Mouse (Mus musculus) spleen, adult 2 months (tissue): ENCODE measurements around the gene Myof. TPM values are rescaled to one million over a fixed set of nuclear protein-coding genes. Genes with fewer than 3 reads are reported as not detected.

Source experiments
- DNase-seq, 2 experiments: peaks; one replicate each; pipeline versions ENCODE4 v3.0.0 to v3.0.0-alpha.2; 2012 to 2021; ENCODE audit warnings: low spot score in 2 of 2, low read depth in 1 of 2
- H3K27ac ChIP-seq: fragments of 200-500 bp; 2 replicates; pipeline ENCODE4 v1.5.1; 2012; ENCODE audit warnings: low read length, inconsistent platforms; ENCODE audit not compliant: insufficient read depth
- H3K27me3 ChIP-seq: fragments of 200-500 bp; 2 replicates; pipeline ENCODE4 v1.6.1; 2012; ENCODE audit warnings: mild to moderate bottlenecking, moderate library complexity, low read length, inconsistent platforms; ENCODE audit not compliant: control insufficient read depth, insufficient read depth
- H3K36me3 ChIP-seq: fragments of 200-500 bp; 2 replicates; pipeline ENCODE4 v1.6.1; 2012; ENCODE audit warnings: mild to moderate bottlenecking, low read length, inconsistent platforms; ENCODE audit not compliant: control insufficient read depth, insufficient read depth
- H3K4me1 ChIP-seq: fragments of 200-500 bp; 2 replicates; pipeline ENCODE4 v1.6.1; 2011; ENCODE audit warnings: inconsistent platforms; ENCODE audit not compliant: control insufficient read depth, insufficient read depth, insufficient read length
- H3K4me3 ChIP-seq: fragments of 200-500 bp; 2 replicates; pipeline ENCODE4 v1.5.1; 2011; ENCODE audit warnings: mild to moderate bottlenecking, inconsistent platforms; ENCODE audit not compliant: insufficient read depth, insufficient read length; ENCODE audit errors: extremely low read depth
- CTCF ChIP-seq: fragments of 200-500 bp; IDR thresholded peaks from 2 replicates; pipeline ENCODE4 v1.5.1; 2011; ENCODE audit warnings: mild to moderate bottlenecking, inconsistent platforms; ENCODE audit not compliant: insufficient read depth, insufficient read length, insufficient replicate concordance; ENCODE audit errors: extremely low read depth
- POLR2A ChIP-seq: fragments of 200-500 bp; IDR thresholded peaks from 2 replicates; pipeline ENCODE4 v1.6.1; 2011; ENCODE audit warnings: low read depth, low read length, inconsistent platforms
- WGBS: fragments of 180-500 bp; shearing (Covaris S2); methylation state at CpG from one replicate; pipeline ENCODE4 v1.1.7; 2018; 5-methylcytosine and 5-hydroxymethylcytosine counted together
- polyA plus RNA-seq: library from polyadenylated mRNA; depleted of rRNA; stranded (reverse); fragments of >200 nt; gene quantifications from 2 replicates; pipeline ENCODE4 v1.2.3, GENCODE M21; 2012

Gene Myof
- polyA plus RNA-seq, 1 experiment: 10.6 TPM

DNA sequence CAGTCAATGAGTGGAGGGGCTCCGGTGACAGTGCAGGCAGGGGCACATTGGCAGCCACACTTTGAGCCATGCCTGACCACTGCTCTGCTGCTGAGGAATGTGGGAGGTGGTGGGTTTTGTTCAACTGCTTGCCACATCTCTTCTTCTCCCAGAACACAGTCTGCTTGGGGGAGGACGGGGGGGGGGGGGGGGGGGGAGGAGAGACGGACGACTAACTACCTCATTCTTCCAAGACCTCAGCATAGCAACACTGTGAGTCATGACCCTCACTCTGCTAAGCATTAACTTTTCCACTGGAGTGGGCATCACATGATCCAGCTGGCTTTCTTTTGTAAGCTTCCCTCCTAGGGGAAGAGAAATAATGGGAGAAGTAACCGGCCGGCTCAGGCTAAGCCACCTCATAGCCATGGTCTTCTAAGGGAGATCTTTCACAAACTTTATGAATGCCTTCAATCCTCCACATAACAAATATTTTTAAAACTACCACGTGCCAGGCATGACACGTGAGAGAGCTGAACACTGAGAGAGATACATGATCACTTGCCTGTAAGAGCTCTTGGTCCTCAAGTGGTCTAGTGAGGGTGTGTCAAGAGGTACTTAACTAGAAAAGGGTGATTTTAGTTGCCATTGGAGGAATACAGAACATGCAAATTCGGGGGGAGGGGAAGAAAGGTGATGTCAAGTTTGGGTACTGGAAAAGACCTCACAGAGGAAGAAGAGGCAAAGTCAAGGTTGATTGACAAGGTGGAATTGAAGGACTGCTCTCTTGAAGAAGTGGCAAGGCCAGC, 17.9 kb downstream of the Myof start:
- WGBS: 57% methylated on average over 8 of the region's 9 CpGs
- peaks cover 39% of the 10 kb centered on the region for H3K4me1 ChIP-seq
- TF ChIP-seq CTCF: no peak
- no peak for TF ChIP-seq POLR2A
- H3K36me3 ChIP-seq: no peaks in the 10 kb centered on the region
- H3K27me3 ChIP-seq: no peaks in the 10 kb centered on the region
- DNase-seq: peak; percentile 18 to 76
- H3K4me3 ChIP-seq: no peak overlapping the region
- peak overlapping the region; percentile 84 for H3K27ac ChIP-seq

- Histone ChIP-seq H3K4me1 (peaks cover 34% of the 10 kb centered on the region), H3K27me3 (no peaks in the 10 kb centered on the region), H3K27ac (no peak overlapping the region), H3K36me3 (no peaks in the 10 kb centered on the region), H3K4me3 (no peak overlapping the region)
- 75% methylated on average over 4 of the region's 4 CpGs for whole genome bisulfite sequencing
- no peak for DNase-seq
- no peak for TF ChIP-seq CTCF
- TF ChIP-seq POLR2A: no peak
Measured at GRCm38 (mm10) chr19:38023603-38024002, 19.8 kb downstream of the Myof start.

GRCm38 (mm10) chr19:38022710-38023109, 20.7 kb downstream of the Myof start:
- TF ChIP-seq POLR2A (no peak), CTCF (no peak)
- no peak overlapping the region for H3K27ac ChIP-seq
- H3K4me3 ChIP-seq: no peak overlapping the region
- H3K27me3 ChIP-seq: no peaks in the 10 kb centered on the region
- H3K4me1 ChIP-seq: peaks cover 31% of the 10 kb centered on the region
- no peaks in the 10 kb centered on the region for H3K36me3 ChIP-seq
- WGBS: 3% methylated on average over 4 of the region's 4 CpGs
- no peak for DNase-seq

GRCm38 (mm10) chr19:38015873-38016254, 27.5 kb downstream of the Myof start:
- Histone ChIP-seq H3K27ac (no peak overlapping the region), H3K27me3 (no peaks in the 10 kb centered on the region), H3K4me3 (no peak overlapping the region), H3K36me3 (0 out of 2 replicates have a peak, but pooled peaks cover 1% of the 10 kb centered on the region), H3K4me1 (peaks cover 7% of the 10 kb centered on the region; the same call in 1 of the 2 replicates)
- TF ChIP-seq POLR2A: no peak
- no peak for DNase-seq
- WGBS: 89% methylated on average over 1 of the region's 1 CpGs

GRCm38 (mm10) chr19:38015180-38015872, 28.1 kb downstream of the Myof start:
- no peaks in the 10 kb centered on the region for H3K27me3 ChIP-seq
- DNase-seq: no peak
- TF ChIP-seq POLR2A (no peak), CTCF (no peak)
- H3K27ac ChIP-seq: no peak overlapping the region
- no peak overlapping the region for H3K4me3 ChIP-seq
- peaks cover 6% of the 10 kb centered on the region; the same call in 1 of the 2 replicates for H3K4me1 ChIP-seq
- 68% methylated on average over 1 of the region's 1 CpGs for WGBS
- H3K36me3 ChIP-seq: 0 out of 2 replicates have a peak, but pooled peaks cover 1% of the 10 kb centered on the region

DNA sequence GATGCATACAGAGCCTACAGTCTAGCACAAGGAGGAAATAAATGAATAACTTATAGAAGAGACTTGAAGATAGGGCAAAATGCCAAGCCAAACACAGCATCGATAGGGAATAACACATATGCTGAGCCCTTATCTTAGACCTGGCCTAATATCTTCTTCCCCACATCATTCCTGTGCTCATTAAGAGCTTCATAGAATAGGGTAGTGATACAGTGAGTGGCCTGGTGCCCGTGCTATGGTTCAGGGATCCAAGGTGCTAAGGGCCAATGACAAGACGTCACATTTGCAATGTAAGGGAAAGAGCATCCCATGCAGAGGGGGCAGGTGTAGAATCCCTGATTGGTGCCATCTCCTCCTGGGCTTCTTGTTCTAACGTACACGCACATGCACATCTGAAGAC, 28.9 kb downstream of the Myof start:
- WGBS: 95% methylated on average over 5 of the region's 5 CpGs
- H3K36me3 ChIP-seq: 0 out of 2 replicates have a peak, but pooled peaks cover 1% of the 10 kb centered on the region

More for the DNA sequence above, 28.9 kb downstream of the Myof start:
- peaks cover 2% of the 10 kb centered on the region; the same call in 1 of the 2 replicates for H3K4me1 ChIP-seq
- no peak for DNase-seq
- H3K27ac ChIP-seq: no peak overlapping the region
- no peak for TF ChIP-seq POLR2A
- no peak for TF ChIP-seq CTCF
- H3K27me3 ChIP-seq: no peaks in the 10 kb centered on the region
- no peak overlapping the region for H3K4me3 ChIP-seq
